Mouse (Mus musculus) T-helper 2 cell (primary cell): ENCODE results near the gene Rps27l.
"Not testable (repeated sequence)": the region's sequence is repeated elsewhere in the genome, so short reads cannot be mapped to it uniquely, and the experiment has no call there.

Experiments used
- in situ Hi-C: fragments of 300-600 bp; cut with MboI, MseI; formaldehyde crosslinking; loops from one replicate; pipeline ENCODE4 v1.15.1; 2025; ENCODE audit warnings: high pct_unique_total_duplicates

The Rps27l gene

DNA sequence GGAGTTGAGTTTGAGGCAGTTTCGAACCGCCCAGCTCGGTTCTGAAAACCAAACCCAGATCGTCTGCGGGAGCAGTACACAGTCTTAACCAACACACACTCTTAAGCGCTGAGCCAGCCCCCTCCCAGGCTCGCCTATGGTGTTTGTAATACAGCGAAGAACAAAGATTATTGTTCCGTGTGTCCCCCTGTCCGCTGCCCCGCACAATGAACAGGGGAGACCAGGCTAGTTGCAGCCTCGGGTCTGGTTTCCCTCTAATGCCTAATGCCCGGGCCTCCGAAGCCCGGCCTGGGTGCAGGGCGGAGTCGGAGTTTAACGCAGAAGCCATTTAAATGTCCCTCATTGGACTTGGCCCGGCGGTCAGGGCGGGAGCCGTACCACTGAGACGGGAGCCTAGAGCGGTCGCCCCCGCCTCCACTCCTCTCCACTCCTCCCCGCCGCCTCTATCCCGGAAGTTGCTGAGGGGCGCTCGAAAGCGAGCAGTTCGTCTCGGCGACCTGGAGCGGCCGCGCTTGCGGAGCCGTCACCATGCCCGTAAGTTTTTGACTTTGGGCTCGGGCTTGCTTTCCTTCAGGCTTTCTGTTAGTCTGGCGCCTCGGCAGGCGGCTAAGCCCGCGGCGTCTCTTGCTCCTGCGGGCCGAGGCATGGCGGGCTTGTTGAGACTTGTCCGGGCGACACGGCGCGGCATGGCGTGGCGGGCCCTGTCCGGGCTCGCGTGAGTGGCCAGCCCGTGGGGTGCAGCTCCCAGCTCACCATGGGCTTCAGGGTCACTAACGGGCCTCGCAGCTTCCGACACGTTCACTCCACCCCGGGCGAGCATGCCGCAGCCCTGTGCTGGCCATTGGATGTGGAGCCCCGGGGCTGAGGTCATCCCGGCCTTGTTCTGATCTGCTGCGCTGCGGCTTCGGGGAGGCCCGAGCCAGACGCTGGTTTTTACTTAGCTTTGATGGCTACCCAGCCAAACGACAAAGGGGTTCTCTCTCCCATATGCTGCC, at the start of gene Rps27l:
Gene Rps27l, plus strand, starts transcription at position 440 of the 995 bp plus-strand sequence.
- in situ Hi-C loops = no loop called here

DNA sequence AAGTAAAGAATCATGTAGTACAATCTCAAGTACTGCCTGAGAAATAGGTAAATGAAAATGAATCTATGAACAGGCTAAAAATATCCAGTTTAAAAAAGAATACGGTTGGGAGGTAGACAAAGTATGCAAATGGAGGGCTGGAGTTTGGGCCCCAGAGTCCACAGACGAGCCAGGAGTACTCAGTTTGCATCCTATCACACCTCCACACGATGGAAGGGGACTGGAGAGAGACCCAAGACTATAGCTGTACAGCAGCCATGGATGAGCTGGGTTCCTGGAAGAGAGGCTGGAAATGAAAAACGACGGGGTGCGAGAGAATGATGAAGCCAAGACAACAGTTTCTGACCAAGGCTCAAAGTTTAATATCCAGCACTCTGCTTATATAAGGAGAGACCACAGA, 48.9 kb upstream of the Rps27l start:
- in situ Hi-C loops = no loop called here

DNA sequence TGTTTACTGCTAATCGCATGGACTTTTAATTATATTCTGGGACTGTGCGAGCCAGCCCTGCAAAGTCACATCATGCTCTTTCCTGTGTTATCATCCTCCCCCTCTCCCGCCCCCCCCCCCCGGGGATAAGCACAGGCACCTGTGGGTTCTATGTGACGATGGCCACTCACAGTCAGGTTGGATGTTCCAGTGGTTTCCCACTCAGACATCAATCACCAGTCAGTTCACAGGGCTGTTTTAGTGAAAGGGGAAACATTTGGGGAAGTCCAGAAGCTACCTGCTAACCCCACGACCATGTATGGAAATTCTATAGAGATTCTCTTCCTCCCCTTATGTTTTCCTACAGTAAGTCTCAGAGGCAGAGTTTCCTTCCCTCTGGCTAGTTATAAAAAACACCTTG, 48.0 kb upstream of the Rps27l start:
- in situ Hi-C loops = no loop called here

DNA sequence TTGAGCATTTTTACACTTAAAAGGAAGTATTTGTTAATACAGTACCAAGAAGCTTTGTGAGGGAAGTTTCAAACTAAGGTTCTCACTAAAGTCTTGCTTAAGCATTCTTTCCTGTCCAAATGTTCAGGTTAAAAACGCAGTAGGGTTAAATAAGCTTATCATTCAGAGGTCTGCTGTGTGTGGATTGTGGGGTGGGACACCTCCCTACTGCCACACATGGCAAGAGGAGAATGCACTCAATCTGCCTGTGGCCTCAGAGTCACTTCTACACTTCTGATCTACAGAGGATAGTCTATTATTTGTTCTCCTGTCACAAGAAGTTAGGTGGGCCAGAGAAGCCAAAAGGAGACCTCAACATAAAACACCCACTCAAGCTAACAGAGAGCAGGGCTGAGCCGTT, 46.8 kb upstream of the Rps27l start:
- in situ Hi-C loops = no loop called here

DNA sequence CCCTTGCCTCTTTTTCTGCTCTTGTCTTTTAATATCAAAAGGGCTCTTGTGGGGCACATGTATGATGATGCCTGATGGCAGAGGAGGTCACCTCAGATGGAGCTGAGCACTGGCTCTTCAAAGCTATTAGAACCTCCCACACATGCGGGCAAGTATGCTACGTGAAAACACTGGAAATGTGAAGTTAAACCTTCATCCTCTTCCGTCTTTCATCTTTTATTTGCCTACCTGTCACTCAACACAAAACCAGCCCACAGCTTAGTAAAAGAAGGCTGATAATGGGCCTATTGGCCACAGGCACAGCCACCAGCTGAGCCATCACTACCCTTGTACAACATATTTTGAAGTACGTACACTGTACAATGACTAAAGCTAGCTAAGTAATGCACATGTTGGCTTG, 46.4 kb upstream of the Rps27l start:
- in situ Hi-C loops = no loop called here

DNA sequence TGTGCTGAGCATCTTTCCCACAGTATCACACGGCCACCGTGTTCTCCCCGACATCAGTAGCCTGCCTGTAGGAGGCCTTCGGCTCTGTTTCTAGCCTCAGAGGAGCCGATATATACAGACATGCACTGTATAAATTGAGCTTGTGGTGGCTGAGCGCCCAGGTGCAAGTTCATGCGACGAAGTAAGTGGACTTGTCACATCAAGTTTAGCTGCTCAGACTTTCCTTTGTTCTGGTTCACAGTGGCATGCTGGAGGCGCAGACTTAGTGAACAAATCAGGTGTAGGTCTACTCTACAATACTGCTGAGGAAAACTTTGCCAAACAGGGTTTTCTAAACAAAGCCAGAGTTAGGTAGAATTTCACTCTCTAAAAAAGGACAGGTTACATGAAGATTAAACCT, 39.9 kb upstream of the Rps27l start:
- in situ Hi-C loops = no loop called here

DNA sequence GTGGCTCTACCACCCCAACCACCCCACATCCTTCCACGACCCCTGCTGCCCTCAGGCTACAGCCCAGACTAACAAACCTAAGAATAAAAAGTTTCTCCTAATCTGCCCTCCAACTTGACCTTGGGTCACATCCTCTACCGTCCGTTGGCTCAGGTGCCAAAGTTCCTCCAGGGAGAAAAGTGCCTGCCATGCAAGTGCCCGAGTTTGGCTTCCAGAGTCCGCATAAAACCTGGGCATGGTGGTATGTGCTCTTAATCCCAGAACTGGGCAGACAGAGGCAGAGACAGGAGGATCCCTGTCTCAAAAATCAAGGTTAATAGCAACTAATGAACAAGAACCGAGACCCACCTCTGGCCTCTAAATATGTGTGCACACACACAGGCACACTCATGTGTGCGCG, 38.8 kb upstream of the Rps27l start:
- in situ Hi-C loops = no loop called here

DNA sequence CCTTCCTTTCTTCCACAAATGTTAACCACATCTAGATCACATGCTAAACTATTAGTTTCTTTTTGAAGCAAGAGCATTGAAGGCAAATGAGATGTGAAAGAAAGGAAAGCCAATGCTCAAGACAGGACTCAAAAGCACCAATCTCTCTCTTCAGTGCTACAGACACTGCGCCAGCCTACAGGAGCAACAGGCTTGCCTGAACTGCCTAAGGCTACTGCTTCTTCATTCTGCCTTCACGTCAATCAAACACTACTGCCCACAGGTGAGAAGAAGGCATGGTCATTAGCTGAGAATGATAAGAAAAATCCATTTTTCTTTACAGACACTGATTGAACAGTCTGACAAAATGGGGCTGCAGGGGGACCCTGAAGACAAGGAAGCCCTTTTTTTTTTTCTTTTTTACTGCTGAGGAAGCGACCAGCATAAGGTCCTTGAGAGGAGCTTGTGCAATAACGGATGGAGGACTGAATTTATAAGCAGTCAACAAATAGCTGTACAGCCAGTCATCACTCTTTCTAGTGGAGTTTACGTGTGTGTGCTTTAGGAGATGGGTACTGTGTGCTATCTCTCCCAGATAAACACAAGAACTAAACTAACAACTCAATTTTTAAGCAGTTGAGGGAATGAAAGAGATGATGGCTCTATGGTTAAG, 38.0 kb upstream of the Rps27l start:
- in situ Hi-C loops = no loop called here

DNA sequence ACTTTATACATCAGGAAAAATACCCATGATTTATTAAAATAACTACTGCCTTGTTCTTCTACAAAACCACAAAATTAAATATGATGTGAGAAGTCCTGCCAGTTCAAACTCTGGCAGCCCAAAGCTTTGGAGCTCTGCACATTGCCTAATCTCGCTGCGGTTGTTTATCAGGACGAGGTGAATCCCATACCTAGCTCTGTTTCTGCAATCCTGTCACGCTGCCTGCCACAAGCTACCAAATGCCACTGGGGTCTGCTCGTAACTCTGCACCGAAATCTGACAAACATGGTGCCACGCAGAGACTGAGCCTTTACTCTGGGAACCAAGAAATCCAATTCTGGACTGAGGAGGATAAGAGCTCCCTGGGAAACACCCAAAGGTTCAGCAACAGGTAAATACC, 36.0 kb upstream of the Rps27l start:
- in situ Hi-C loops = no loop called here

DNA sequence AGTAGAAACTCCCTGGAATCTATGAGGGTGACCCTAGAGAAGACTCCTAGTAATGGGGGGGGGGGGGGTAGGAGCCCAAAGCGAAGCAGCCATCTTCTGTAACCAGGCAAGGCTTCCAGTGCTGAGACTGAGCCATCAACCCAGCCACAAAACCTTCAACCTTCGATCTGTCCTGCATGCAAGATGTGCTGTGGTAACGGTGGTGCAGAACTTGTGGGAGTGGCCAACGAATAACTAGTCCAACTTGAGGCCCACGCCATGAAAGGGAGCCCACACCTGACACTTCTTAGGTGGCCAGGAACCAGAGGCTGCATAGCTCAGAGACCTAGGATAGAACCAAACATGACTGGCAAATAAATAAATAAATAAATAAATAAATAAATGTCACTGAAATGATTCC, 35.2 kb upstream of the Rps27l start:
- in situ Hi-C loops = no loop called here

DNA sequence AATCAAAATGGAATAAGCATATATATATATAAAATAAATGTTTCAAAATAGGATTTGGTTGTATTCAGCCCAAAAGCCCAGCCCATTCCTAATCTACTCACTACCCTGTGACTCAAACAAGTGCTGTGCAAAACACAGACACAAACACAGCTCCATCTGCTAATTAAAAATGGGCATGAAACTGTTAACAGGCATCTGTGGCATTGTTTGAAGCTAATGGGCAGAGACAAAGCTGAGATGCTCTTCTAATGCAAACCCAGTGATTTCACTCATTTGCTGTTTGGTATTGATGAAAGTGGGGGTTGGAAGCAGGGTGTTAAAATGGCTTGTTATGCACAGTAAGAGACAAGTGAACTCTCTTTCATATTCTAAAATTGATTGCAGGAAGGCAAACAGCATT, 33.6 kb upstream of the Rps27l start:
- in situ Hi-C loops = no loop called here

DNA sequence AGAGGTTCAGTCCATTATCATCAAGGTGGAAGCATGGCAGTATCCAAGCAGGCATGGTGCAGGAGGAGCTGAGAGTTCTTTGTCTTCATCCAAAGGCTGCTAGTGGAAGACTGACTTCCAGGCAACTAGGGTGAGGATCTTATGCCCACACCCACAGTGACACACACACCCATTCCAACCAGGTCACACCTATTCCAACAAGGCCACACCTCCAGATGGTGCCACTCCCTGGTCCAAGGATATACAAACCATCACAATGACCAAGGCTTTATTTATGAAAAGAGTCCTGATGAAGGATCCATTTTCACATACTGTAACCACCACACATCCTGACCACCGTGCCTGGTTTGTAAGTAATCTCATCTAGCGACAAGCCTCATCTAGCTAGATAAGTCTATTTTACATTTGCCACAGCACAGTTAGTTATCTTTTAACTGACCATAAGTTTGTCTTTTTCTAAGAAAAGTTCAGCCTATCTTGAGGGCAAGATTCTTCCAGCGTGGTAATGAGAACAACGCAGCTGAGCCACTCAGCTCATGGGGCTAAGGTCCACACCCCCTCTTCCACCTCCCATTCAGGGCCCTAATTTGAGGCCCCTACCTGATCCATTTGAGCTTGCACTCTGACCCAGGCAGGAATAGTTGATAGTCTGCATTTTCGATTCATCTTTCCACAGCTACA, 32.5 kb upstream of the Rps27l start:
- in situ Hi-C loops = not testable (repeated sequence)

DNA sequence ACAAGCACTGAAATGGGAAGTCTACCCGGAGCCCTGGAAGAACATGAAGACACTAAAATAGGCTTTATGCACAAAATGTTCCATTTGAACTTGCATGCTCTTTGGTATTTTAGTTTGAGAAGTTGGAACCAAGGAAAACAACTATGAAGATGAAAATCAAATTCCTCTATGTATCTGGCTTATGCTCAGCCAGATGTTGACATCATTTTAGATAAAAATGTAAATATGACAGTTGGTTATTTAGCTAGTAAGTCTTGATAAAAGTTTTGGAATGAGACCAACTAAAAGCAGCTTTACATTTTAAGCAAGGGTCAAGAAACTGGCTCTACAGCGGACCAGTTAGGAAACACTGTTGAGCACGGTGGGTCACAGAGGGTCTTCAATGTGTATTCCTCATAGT, 31.3 kb upstream of the Rps27l start:
- in situ Hi-C loops = no loop called here

DNA sequence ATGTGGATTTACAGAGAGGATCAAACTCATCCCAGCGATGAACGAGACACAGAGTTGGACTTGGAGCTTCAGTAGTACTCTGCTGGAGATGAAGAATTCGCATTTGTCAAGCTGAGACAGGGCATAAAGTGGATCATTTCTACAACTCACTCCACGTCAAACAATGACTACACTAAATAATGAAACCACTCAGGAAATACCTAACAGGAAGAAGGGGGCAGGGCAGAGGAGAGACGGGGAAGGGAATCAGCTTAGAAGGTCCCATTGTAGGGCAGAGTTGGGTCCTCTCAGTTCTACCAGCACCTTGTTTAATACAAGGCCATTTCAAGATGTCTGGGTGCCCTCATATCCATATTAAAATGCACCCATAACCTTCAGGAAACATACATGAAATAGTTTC, 30.5 kb upstream of the Rps27l start:
- in situ Hi-C loops = no loop called here

DNA sequence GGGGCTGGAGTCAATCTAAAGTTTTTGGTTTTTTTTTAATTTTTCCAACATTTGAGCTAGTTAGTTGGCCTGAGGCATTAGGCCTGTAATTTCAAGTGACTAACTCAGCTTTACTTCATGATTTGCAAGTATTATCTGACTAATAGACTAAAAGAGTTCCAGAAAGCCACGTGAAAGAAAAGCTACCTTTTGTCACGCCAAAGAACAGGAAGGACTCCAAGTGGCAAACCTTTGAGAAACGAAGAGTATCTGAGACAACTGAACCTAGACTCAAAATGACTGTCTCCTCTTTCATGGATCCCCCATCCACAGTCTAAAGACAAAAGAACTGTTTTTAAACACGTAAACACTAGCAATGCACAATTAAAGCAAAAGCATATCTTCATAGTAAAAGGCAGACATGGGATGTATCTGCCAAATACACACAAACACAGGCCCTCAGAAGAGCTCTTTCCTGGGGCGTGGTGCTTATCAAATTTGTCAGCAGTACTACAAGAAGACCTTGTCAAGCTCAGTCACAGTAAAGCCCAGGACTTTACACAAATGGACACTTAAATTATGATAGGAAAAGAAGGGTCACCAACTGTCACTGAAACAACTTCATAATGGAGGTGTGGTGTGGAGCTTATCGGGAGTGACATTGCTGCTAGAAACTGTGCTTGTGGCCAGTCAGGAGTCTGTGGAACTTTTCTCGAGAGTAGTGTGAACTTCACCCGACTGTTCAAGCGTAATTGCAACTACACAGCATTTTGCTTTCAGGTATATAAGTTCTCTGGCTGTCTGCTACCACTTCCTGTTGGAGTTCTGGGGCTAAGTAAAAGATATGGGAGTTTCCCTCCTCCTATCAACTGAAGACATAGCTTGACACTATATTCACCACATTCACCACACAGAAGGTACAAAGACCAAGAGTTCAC, 29.8 kb upstream of the Rps27l start:
- in situ Hi-C loops = no loop called here

DNA sequence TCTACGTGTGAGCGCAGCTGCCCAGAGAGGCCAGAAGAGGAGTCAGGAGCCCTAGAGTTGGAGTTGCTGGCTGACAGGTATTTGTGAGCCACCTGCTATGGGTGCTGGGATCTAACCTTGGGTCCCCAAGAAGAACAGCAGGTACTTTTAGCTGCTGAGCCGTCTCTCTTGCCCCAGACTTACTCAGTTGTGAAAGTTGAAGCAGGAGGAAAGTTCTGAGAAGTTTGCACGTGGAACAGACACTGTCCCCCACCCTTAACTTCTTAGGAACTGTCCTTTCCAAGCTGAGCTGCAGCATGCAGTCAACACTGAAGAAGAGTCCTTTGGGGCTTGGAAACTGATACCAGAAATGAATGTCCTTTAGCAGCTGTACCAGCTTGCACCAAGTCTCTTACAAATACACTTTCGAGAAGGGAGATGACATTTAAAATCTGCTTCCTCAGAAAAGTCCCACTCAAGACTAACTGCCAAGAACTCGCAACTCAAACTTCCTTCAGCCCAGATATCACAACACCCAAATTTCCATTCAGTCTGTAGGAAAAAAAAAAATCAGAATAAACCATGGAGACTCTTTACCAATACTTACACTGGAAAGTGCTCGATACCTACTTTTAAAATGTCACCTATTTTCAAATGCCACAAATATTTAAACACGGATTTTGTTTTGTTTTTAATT, 28.5 kb upstream of the Rps27l start:
- in situ Hi-C loops = no loop called here

DNA sequence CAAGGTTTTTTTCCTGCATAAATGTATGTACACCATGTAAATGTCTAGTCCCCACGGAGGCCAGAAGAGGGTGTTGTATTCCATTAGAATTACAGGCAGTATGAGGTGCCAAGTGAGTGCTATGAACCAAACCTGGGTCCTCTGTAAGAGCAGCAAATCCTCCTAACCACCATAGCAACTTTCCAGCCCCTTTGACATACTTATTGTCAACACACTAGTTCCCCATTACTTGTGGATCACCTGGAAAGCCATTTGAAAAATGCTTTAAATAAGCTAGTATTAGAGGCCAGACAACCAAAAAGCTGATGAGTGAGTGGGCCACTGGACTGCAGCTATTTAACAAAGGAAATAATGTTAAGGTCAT, 28.0 kb upstream of the Rps27l start:
- in situ Hi-C loops = no loop called here

DNA sequence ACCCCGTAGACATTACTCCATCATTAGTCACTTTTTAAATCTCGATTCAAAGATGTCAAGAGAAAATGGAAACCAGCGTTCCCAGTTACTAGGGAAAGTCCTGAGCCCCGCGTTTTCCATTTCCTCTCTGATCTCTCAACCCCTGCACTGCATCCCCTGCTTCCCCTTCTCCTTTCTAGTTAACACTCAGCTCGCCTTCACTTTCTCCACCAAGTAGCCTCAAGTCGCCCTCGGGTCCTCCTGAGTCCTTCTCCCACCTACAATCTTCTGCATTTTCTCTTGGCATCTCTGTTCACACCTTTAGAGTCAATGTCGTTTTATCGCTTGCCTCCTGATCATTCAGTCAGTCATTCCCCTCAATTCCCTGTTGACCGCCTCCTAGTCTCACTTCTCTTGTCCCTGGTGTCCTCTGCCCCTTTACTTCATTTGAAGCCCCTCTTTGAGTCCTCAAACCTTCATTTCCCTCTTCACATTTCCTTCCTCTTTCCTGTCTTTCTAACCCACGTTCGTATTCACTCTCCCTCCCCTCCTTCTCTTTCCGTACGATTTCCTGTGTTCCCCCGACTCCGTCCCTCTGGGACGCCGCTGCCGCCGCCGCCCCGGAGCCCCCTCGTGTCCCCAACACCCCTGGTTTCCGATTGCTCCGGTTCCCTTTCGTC, 27.1 kb upstream of the Rps27l start:
- in situ Hi-C loops = no loop called here

DNA sequence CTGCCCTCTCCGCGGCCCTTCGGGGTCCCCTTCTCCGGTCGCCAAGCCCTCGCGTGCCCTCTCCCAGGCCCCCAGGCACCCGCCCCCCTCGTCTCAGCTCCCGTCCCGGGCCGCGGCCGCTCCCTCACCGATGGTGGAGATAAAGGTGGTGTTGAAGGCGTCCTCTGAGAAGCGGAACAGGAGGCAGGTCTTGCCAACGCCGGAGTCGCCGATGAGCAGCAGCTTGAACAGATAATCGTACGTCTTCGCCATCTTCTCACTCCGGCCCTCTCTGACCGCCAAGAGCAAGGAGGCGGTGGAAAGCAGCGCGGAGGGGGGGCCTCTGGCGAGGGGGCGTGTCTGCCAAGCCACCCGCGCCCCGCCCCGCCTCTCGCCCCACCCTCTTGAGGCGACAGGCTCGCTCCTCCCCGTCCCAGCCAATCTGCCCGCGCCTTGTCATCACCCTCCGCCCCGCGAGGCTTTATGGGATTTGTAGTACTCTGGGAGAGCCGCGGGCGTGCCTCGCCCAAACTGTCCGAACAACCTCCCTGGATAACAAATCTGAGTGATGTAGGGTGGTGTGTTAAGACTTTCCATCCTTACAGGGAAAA, 26.4 kb upstream of the Rps27l start, which contains the start of gene Rab8b:
Gene Rab8b, minus strand, starts transcription at position 306 of the 590 bp plus-strand sequence.
- in situ Hi-C loops = no loop called here

DNA sequence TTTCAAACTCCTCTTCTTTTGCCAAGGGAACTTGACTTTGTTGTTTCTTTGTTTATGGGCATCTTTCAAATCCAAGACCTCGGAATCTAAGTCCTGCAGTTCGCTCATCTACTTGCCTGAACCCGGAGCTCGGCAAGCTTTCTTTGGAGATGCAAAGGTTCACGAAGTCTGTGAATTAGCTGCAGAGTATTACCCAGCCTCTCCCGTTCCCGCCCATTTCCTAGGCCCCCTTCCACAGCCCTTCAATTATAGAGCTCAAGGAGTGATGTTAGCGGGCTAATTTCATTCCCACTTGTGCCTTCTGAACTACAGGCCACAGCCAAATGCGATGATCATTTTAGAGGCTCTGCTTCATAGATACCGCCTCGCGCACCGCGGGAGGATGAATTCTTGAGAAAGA, 25.9 kb upstream of the Rps27l start:
- in situ Hi-C loops = no loop called here
